Mouse (Mus musculus): ENCODE data around the gene BC048679. TPM values are rescaled to one million over a fixed set of nuclear protein-coding genes. Genes with fewer than 3 reads are reported as not detected.

The BC048679 gene
- total and polyA plus RNA-seq, 3 experiments, result not detected

- no peak for DNase-seq (ENCODE audit: extremely low read depth)
- Histone ChIP-seq H3K4me2 (ENCODE audit: insufficient read depth, low read depth, poor library complexity, severe bottlenecking) (no peak overlapping the region), H3K27me3 (replicated peaks) (peaks cover 94% of the 10 kb centered on the region), H3K4me1 (ENCODE audit: control insufficient read depth in 1 of 2, insufficient read depth in 2 of 2) (no peaks in the 10 kb centered on the region), H3K9ac (ENCODE audit: insufficient read depth, low read depth) (no peak overlapping the region), H3K36me3 (replicated peaks in 1 of 2; ENCODE audit: control insufficient read depth in 1 of 2, insufficient read depth in 1 of 2, low read length in 1 of 2) (no peaks in the 10 kb centered on the region), H3K4me3 (replicated peaks in 1 of 3; ENCODE audit: low read depth in 2 of 3, low read length in 2 of 3, poor library complexity in 1 of 3) (no peak overlapping the region), H3K27ac (ENCODE audit: insufficient read depth, low read depth) (no peak overlapping the region), H3K79me2 (replicated peaks; ENCODE audit: control insufficient read depth, extremely low read depth, insufficient read depth, poor library complexity, severe bottlenecking) (no peaks in the 10 kb centered on the region), H3K9me3 (replicated peaks; ENCODE audit: low read length) (no peaks in the 10 kb centered on the region)
- dilution Hi-C loops (cut with MboI; ENCODE audit: extremely low pct_ligation_motif_present, extremely low pct_unique_long_range_greater_than_20kb, low sequenced_read_pairs), result no loop called here
- in situ Hi-C loops (cut with MboI; ENCODE audit: low pct_ligation_motif_present, low pct_unique_long_range_greater_than_20kb, low sequenced_read_pairs), result no loop called here
- TF ChIP-seq CHD2 (IDR thresholded peaks at IDR 0.05; ENCODE audit: low read length), result no peak
- no peak for TF ChIP-seq ELF1 (IDR thresholded peaks at IDR 0.05; ENCODE audit: low read depth, low read length)
- TF ChIP-seq E2F4 (IDR thresholded peaks at IDR 0.05; ENCODE audit: insufficient replicate concordance, low read depth, low read length), result no peak
- TF ChIP-seq HCFC1 (IDR thresholded peaks at IDR 0.05; ENCODE audit: low read depth, low read length), result no peak
- TF ChIP-seq UBTF (IDR thresholded peaks at IDR 0.05; ENCODE audit: low read depth, low read length), result no peak
- TF ChIP-seq USF1 (IDR thresholded peaks at IDR 0.05; ENCODE audit: low read depth, low read length), result no peak
- no peak for TF ChIP-seq MAZ (IDR thresholded peaks at IDR 0.05; ENCODE audit: low read depth, low read length)
- no peak for TF ChIP-seq MXI1 (IDR thresholded peaks at IDR 0.05; ENCODE audit: low read depth, low read length)
- TF ChIP-seq PAX5 (IDR thresholded peaks at IDR 0.05; ENCODE audit: low read length), result no peak
- no peak for TF ChIP-seq ETS1 (conservative IDR thresholded peaks at IDR 0.05; ENCODE audit: low read depth, low read length)
- no peak for TF ChIP-seq JUND (conservative IDR thresholded peaks at IDR 0.05; ENCODE audit: low read depth, low read length)
- no peak for TF ChIP-seq ZKSCAN1 (IDR thresholded peaks at IDR 0.05; ENCODE audit: borderline replicate concordance, low read depth, low read length)
- no peak for TF ChIP-seq MAFK (IDR thresholded peaks at IDR 0.05; ENCODE audit: insufficient replicate concordance, low read length)
- TF ChIP-seq EP300 (IDR thresholded peaks at IDR 0.05; ENCODE audit: low read length), result no peak
Measured at GRCm38 (mm10) chr7:81464906-81465450, 33.1 kb downstream of the BC048679 start.

- peak; percentile 26 for DNase-seq (ENCODE audit: extremely low read depth)
- Histone ChIP-seq H3K79me2 (replicated peaks; ENCODE audit: control insufficient read depth, extremely low read depth, insufficient read depth, poor library complexity, severe bottlenecking) (no peaks in the 10 kb centered on the region), H3K9ac (ENCODE audit: insufficient read depth, low read depth) (no peak overlapping the region), H3K27ac (ENCODE audit: insufficient read depth, low read depth) (no peak overlapping the region), H3K4me1 (ENCODE audit: control insufficient read depth in 1 of 2, insufficient read depth in 2 of 2) (no peaks in the 10 kb centered on the region), H3K9me3 (replicated peaks; ENCODE audit: low read length) (no peaks in the 10 kb centered on the region), H3K4me2 (ENCODE audit: insufficient read depth, low read depth, poor library complexity, severe bottlenecking) (no peak overlapping the region), H3K4me3 (replicated peaks in 1 of 3; ENCODE audit: low read depth in 2 of 3, low read length in 2 of 3, poor library complexity in 1 of 3) (no peak overlapping the region), H3K36me3 (replicated peaks in 1 of 2; ENCODE audit: control insufficient read depth in 1 of 2, insufficient read depth in 1 of 2, low read length in 1 of 2) (no peaks in the 10 kb centered on the region), H3K27me3 (replicated peaks) (peaks cover 92% of the 10 kb centered on the region)
- dilution Hi-C loops (cut with MboI; ENCODE audit: extremely low pct_ligation_motif_present, extremely low pct_unique_long_range_greater_than_20kb, low sequenced_read_pairs), result no loop called here
- in situ Hi-C loops (cut with MboI; ENCODE audit: low pct_ligation_motif_present, low pct_unique_long_range_greater_than_20kb, low sequenced_read_pairs), result no loop called here
- TF ChIP-seq MAFK (IDR thresholded peaks at IDR 0.05; ENCODE audit: insufficient replicate concordance, low read length) (no peak), JUN (IDR thresholded peaks at IDR 0.05; ENCODE audit: insufficient read depth, low read depth, low read length) (no peak), MXI1 (IDR thresholded peaks at IDR 0.05; ENCODE audit: low read depth, low read length) (no peak), GABPA (IDR thresholded peaks at IDR 0.05; ENCODE audit: insufficient replicate concordance, low read depth, low read length) (no peak), POLR2A (IDR thresholded peaks at IDR 0.05; ENCODE audit: low read depth, low read length) (no peak), POLR2AphosphoS2 (IDR thresholded peaks at IDR 0.05; ENCODE audit: low read depth, low read length) (no peak), MAX (IDR thresholded peaks at IDR 0.05; ENCODE audit: low read length) (no peak), ZNF384 (IDR thresholded peaks at IDR 0.05; ENCODE audit: low read depth, low read length) (no peak), CHD2 (IDR thresholded peaks at IDR 0.05; ENCODE audit: low read length) (no peak), JUND (conservative IDR thresholded peaks at IDR 0.05; ENCODE audit: low read depth, low read length) (no peak), HCFC1 (IDR thresholded peaks at IDR 0.05; ENCODE audit: low read depth, low read length) (no peak), ELF1 (IDR thresholded peaks at IDR 0.05; ENCODE audit: low read depth, low read length) (no peak), ETS1 (conservative IDR thresholded peaks at IDR 0.05; ENCODE audit: low read depth, low read length) (no peak), EP300 (IDR thresholded peaks at IDR 0.05; ENCODE audit: low read length) (no peak), ZC3H11A (IDR thresholded peaks at IDR 0.05; ENCODE audit: low read depth, low read length) (no peak), NRF1 (IDR thresholded peaks at IDR 0.05; ENCODE audit: low read depth, low read length) (no peak), ZKSCAN1 (IDR thresholded peaks at IDR 0.05; ENCODE audit: borderline replicate concordance, low read depth, low read length) (no peak), USF1 (IDR thresholded peaks at IDR 0.05; ENCODE audit: low read depth, low read length) (no peak)
Measured at GRCm38 (mm10) chr7:81464116-81464515, 34.0 kb downstream of the BC048679 start.

Measured in CH12.LX (cell line).